Mouse (Mus musculus) testis, adult 2 months (tissue): ENCODE results near the gene Gm26741.

ENCODE experiments used
- CTCF ChIP-seq: fragments of 200-500 bp; IDR thresholded peaks from 2 replicates; pipeline ENCODE4 v1.5.1; 2012; ENCODE audit warnings: low read depth, mild to moderate bottlenecking, inconsistent platforms, low read length, moderate library complexity; ENCODE audit not compliant: control insufficient read depth, insufficient read depth, insufficient replicate concordance
- POLR2A ChIP-seq: fragments of 200-500 bp; IDR thresholded peaks from 2 replicates; pipeline ENCODE4 v1.6.1; 2012; ENCODE audit warnings: low read depth, mild to moderate bottlenecking, inconsistent platforms, low read length, moderate library complexity; ENCODE audit not compliant: control insufficient read depth

- no peak for TF ChIP-seq CTCF
- TF ChIP-seq POLR2A, result no peak
These were observed 30.9 kb downstream of the Gm26741 start for GRCm38 (mm10) chr10:52389438-52389837.
